Mouse (Mus musculus): Measurements from ENCODE around the gene Dnm3.

- no peak for TF ChIP-seq POLR2A (IDR thresholded peaks at IDR 0.05; ENCODE audit: borderline replicate concordance, extremely low read depth, low read depth, low read length)
- no peak for TF ChIP-seq CTCF (IDR thresholded peaks at IDR 0.05; ENCODE audit: insufficient read depth, low read length)
Measured at GRCm38 (mm10) chr1:161992389-161992788, 485.4 kb downstream of the Dnm3 start.

Data from lung, adult 2 months (tissue).